Mouse (Mus musculus) mouse trophoblast stem cell (cell line): ENCODE data around the gene Lyst.

Experiments
- in situ Hi-C, 2 experiments: fragments of 300-500 bp; cut with MseI, MboI; formaldehyde crosslinking; loops; 2 replicates in 1 of 2; 3 replicates in 1 of 2; pipeline ENCODE4 v1.15.1; 2025

Gene Lyst

GRCm38 (mm10) chr13:13573572-13574257 is 16.5 kb upstream of the Lyst start:
- in situ Hi-C loops = no loop called here

GRCm38 (mm10) chr13:13574258-13574870 is 15.8 kb upstream of the Lyst start:
- in situ Hi-C loops = no loop called here

- in situ Hi-C loops = no loop called here
Observed at GRCm38 (mm10) chr13:13575106-13575505, 15.1 kb upstream of the Lyst start.

- in situ Hi-C loops = no loop called here
Observed at GRCm38 (mm10) chr13:13576469-13577205, 13.6 kb upstream of the Lyst start.

- in situ Hi-C loops = no loop called here
Observed at GRCm38 (mm10) chr13:13581988-13582387, 8.2 kb upstream of the Lyst start.

GRCm38 (mm10) chr13:13583473-13583872 is 6.7 kb upstream of the Lyst start:
- in situ Hi-C loops = no loop called here

- in situ Hi-C loops = no loop called here
Observed at GRCm38 (mm10) chr13:13587653-13588184, 2.5 kb upstream of the Lyst start.

GRCm38 (mm10) chr13:13588518-13588917 is 1.7 kb upstream of the Lyst start:
- in situ Hi-C loops = no loop called here

GRCm38 (mm10) chr13:13589032-13589431 is 1.2 kb upstream of the Lyst start:
- in situ Hi-C loops = no loop called here

- in situ Hi-C loops = no loop called here
Observed at GRCm38 (mm10) chr13:13591892-13592291, 1.7 kb downstream of the Lyst start.

- in situ Hi-C loops = no loop called here
Observed at GRCm38 (mm10) chr13:13596424-13597044, 6.3 kb downstream of the Lyst start.

- in situ Hi-C loops = no loop called here
Observed at GRCm38 (mm10) chr13:13597896-13598295, 7.7 kb downstream of the Lyst start.

GRCm38 (mm10) chr13:13601407-13601806 is 11.2 kb downstream of the Lyst start:
- in situ Hi-C loops = no loop called here

- in situ Hi-C loops = no loop called here
Observed at GRCm38 (mm10) chr13:13606149-13606548, 16.0 kb downstream of the Lyst start.

GRCm38 (mm10) chr13:13608311-13608710 is 18.1 kb downstream of the Lyst start:
- in situ Hi-C loops = no loop called here

GRCm38 (mm10) chr13:13609655-13610054 is 19.5 kb downstream of the Lyst start:
- in situ Hi-C loops = loop anchor here in 1 of 2 experiments (10.0 kb wide), 1 partner anchor 95 kb away; no protein-coding TSS in a partner anchor

GRCm38 (mm10) chr13:13612882-13613281 is 22.7 kb downstream of the Lyst start:
- in situ Hi-C loops = loop anchor here in 1 of 2 experiments (10.0 kb wide), 1 partner anchor 98 kb away; no protein-coding TSS in a partner anchor

- in situ Hi-C loops = loop anchor here in 1 of 2 experiments (10.0 kb wide), 1 partner anchor 99 kb away; no protein-coding TSS in a partner anchor
Observed at GRCm38 (mm10) chr13:13614235-13614634, 24.0 kb downstream of the Lyst start.

- in situ Hi-C loops = no loop called here
Observed at GRCm38 (mm10) chr13:13621456-13621855, 31.3 kb downstream of the Lyst start.

GRCm38 (mm10) chr13:13622565-13622964 is 32.4 kb downstream of the Lyst start:
- in situ Hi-C loops = no loop called here

- in situ Hi-C loops = no loop called here
Observed at GRCm38 (mm10) chr13:13633746-13634145, 43.5 kb downstream of the Lyst start.

- in situ Hi-C loops = no loop called here
Observed at GRCm38 (mm10) chr13:13634706-13635105, 44.5 kb downstream of the Lyst start.
